Mouse (Mus musculus): ENCODE measurements at regions not wholly inside any gene's neighbourhood (a gene's known extent, or its start where the extent isn't known, plus 50 kb on each side); places are given as distances from the start of the nearest gene placed in this dataset.

DNA sequence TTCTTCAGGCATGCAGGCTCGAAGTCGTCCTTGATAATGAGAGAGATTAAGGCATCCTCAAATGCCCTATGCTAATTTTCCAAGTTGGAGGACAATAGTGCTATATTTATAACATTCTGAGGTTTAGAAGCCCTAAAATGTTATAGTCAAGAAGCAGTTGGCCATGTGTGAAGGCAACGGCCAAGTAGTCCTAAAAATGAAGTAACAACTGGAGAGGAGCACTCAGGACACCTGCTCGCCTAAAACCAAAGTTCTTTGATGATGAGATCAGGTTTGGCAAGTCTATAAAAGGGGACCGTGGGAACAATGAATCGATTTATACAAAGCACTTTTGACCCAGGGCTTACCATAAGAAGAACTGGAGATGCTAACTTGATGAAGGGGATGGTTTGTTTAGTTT is 237.4 kb upstream of the Ppp2r3a start:
- TF ChIP-seq CTCF (IDR thresholded peaks at IDR 0.05; ENCODE audit: low read depth) (no peak), EP300 (IDR thresholded peaks at IDR 0.05; ENCODE audit: low read depth) (no peak)
